ENCODE assay signal across 13 mouse cellular contexts in the genomic region with DNA sequence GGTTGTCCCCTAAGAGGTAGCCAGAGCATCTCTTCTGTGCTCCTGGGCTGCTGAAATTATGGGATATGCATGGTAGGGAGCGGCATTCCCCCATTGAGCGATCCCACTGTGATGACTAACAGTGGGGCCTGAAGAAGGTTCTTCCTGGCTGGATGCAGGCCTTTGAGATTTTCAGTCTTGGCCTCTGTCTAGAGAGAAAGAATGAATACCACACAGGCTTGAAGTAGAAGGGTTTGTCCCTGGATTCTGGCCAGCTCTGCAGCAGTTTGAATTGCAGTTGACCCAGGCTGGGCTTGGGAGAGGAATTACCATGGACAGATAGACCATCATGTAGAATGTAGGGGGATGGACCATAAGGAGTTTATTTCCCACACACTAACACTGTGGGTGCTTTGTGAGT.
DNase-seq lines count a peak whose midpoint lies in the region.
"Had no signal": no experiment of that assay in that cellular context is flagged by ENCODE, and none has a peak within 500 bp of the region (broad histone marks: within the 10 kb centered on the region; RNA-seq: fewer than 3 reads in every experiment).

No protein-coding gene starts in this region.

- DNase-seq in heart, postnatal 4 days: peak; percentile 20
- DNase-seq in heart, postnatal 36 days: no peak
- DNase-seq in urinary bladder, postnatal 14 days (ENCODE audit: low spot score): peak; percentile 18
- DNase-seq in urinary bladder, adult 2 months (ENCODE audit: low spot score): no peak
- peak; percentile 14 for DNase-seq in gastrocnemius, postnatal 25 days
- DNase-seq in thymus, postnatal 36 days: no peak
- DNase-seq in retina, postnatal 1 day: no peak
- no peak for DNase-seq in spleen, postnatal 36 days (ENCODE audit: low spot score in 2 of 2)
- DNase-seq: adrenal gland, postnatal 10 days; cerebellum, adult 9-10 months; heart, adult 2 months; liver, embryonic 13.5 days; right cerebral cortex, adult 18-20 months had no signal

- intact Hi-C loops in heart, postnatal 36 days (cut with DNase I): no loop called here

Comparison
In these comparisons a context has a peak if more than half of its experiments do, and no peak if none do; other contexts are left out.
1. DNase-seq: peak in heart, postnatal 4 days (single experiment), urinary bladder, postnatal 14 days (single experiment) and gastrocnemius, postnatal 25 days (single experiment); none in heart, postnatal 36 days (0 of 2), urinary bladder, adult 2 months (single experiment), thymus, postnatal 36 days (0 of 2), retina, postnatal 1 day (single experiment) and spleen, postnatal 36 days (0 of 2).